Mouse (Mus musculus) CH12.LX (cell line): Measurements from ENCODE around the gene Slc4a7. TPM values are rescaled to one million over a fixed set of nuclear protein-coding genes. Genes with fewer than 3 reads are reported as not detected.

Source experiments
- DNase-seq: peaks from one replicate; pipeline ENCODE4 v3.0.0-alpha.2; 2013; ENCODE audit errors: extremely low read depth
- H3K27ac ChIP-seq: 2 replicates; pipeline ENCODE4 v1.5.1; 2012; ENCODE audit warnings: low read depth, mild to moderate bottlenecking, control low read depth, moderate library complexity; ENCODE audit not compliant: insufficient read depth
- H3K27me3 ChIP-seq: replicated peaks from 2 replicates; pipeline ENCODE3; 2012; ENCODE audit warnings: inconsistent platforms
- H3K36me3 ChIP-seq, 2 experiments: replicated peaks in 1 of 2; 2 replicates each; pipeline versions ENCODE3 to v1.6.1; 2012; ENCODE audit warnings: inconsistent platforms in 1 of 2, low read length in 1 of 2, mild to moderate bottlenecking in 1 of 2, mixed read lengths in 1 of 2, moderate library complexity in 1 of 2; ENCODE audit not compliant: control insufficient read depth in 1 of 2, insufficient read depth in 1 of 2
- H3K4me1 ChIP-seq, 2 experiments: 2 replicates each; pipeline ENCODE4 v1.6.1; 2012; ENCODE audit warnings: inconsistent platforms in 1 of 2, moderate library complexity in 1 of 2; ENCODE audit not compliant: insufficient read depth in 2 of 2, control insufficient read depth in 1 of 2
- H3K4me2 ChIP-seq: 2 replicates; pipeline ENCODE4 v1.6.1; 2012; ENCODE audit warnings: low read depth, mild to moderate bottlenecking, control low read depth; ENCODE audit not compliant: poor library complexity, insufficient read depth, severe bottlenecking
- H3K4me3 ChIP-seq, 3 experiments: fragments of 150-350 bp in 1 of 3; sonication (generic) in 1 of 3; replicated peaks in 1 of 3; 2 replicates each; pipeline versions ENCODE3 to v1.5.1; 2011 to 2012; ENCODE audit warnings: low read depth in 2 of 3, low read length in 2 of 3, mild to moderate bottlenecking in 2 of 3, moderate library complexity in 2 of 3, control low read depth in 1 of 3, improper control_type of control experiment in 1 of 3, inconsistent platforms in 1 of 3, mixed read lengths in 1 of 3; ENCODE audit not compliant: poor library complexity in 1 of 3
- H3K79me2 ChIP-seq: replicated peaks from 2 replicates; pipeline ENCODE4 v1.6.1; 2012; ENCODE audit warnings: mild to moderate bottlenecking, moderate library complexity; ENCODE audit not compliant: control insufficient read depth, poor library complexity, insufficient read depth, severe bottlenecking; ENCODE audit errors: extremely low read depth
- H3K9ac ChIP-seq: 2 replicates; pipeline ENCODE4 v1.6.1; 2012; ENCODE audit warnings: low read depth, mild to moderate bottlenecking, control low read depth, moderate library complexity; ENCODE audit not compliant: insufficient read depth
- H3K9me3 ChIP-seq: replicated peaks from 2 replicates; pipeline ENCODE3; 2012; ENCODE audit warnings: low read length, inconsistent platforms, mixed read lengths
- BHLHE40 ChIP-seq: IDR thresholded peaks from 2 replicates; pipeline ENCODE4 v1.6.1; 2011; ENCODE audit warnings: mild to moderate bottlenecking, low read depth, low read length, improper control_type of control experiment
- CHD1 ChIP-seq: IDR thresholded peaks from 2 replicates; pipeline ENCODE4 v1.6.1; 2012; ENCODE audit warnings: low read depth, low read length, improper control_type of control experiment, inconsistent platforms
- CHD2 ChIP-seq: IDR thresholded peaks from 2 replicates; pipeline ENCODE4 v1.6.1; 2011; ENCODE audit warnings: low read length, improper control_type of control experiment
- CTCF ChIP-seq, 2 experiments: IDR thresholded peaks in 1 of 2; conservative IDR thresholded peaks in 1 of 2; 2 replicates each; pipeline ENCODE4 v1.5.1; 2011 to 2012; ENCODE audit warnings: low read depth in 2 of 2, low read length in 2 of 2, improper control_type of control experiment in 1 of 2, inconsistent platforms in 1 of 2, mild to moderate bottlenecking in 1 of 2, moderate library complexity in 1 of 2
- E2F4 ChIP-seq: IDR thresholded peaks from 2 replicates; pipeline ENCODE4 v1.6.1; 2011; ENCODE audit warnings: low read depth, low read length, improper control_type of control experiment; ENCODE audit not compliant: insufficient replicate concordance
- ELF1 ChIP-seq: IDR thresholded peaks from 2 replicates; pipeline ENCODE4 v1.6.1; 2014; ENCODE audit warnings: low read depth, mild to moderate bottlenecking, inconsistent platforms, low read length, improper control_type of control experiment
- EP300 ChIP-seq: IDR thresholded peaks from 2 replicates; pipeline ENCODE4 v1.6.1; 2011; ENCODE audit warnings: low read length, improper control_type of control experiment
- ETS1 ChIP-seq: conservative IDR thresholded peaks from 2 replicates; pipeline ENCODE4 v1.6.1; 2012; ENCODE audit warnings: low read depth, mild to moderate bottlenecking, inconsistent platforms, low read length, improper control_type of control experiment, moderate library complexity
- GABPA ChIP-seq: IDR thresholded peaks from 2 replicates; pipeline ENCODE4 v1.6.1; 2012; ENCODE audit warnings: low read depth, low read length, improper control_type of control experiment, inconsistent platforms; ENCODE audit not compliant: insufficient replicate concordance
- HCFC1 ChIP-seq: IDR thresholded peaks from 2 replicates; pipeline ENCODE4 v1.6.1; 2012; ENCODE audit warnings: low read depth, mild to moderate bottlenecking, inconsistent platforms, low read length, improper control_type of control experiment
- IRF4 ChIP-seq: IDR thresholded peaks from 2 replicates; pipeline ENCODE4 v1.6.1; 2014; ENCODE audit warnings: low read depth, mild to moderate bottlenecking, inconsistent platforms, low read length, improper control_type of control experiment
- JUN ChIP-seq: IDR thresholded peaks from 2 replicates; pipeline ENCODE4 v1.6.1; 2011; ENCODE audit warnings: low read depth, mild to moderate bottlenecking, low read length, improper control_type of control experiment, moderate library complexity; ENCODE audit not compliant: insufficient read depth
- JUND ChIP-seq: conservative IDR thresholded peaks from 2 replicates; pipeline ENCODE4 v1.6.1; 2011; ENCODE audit warnings: low read depth, low read length, improper control_type of control experiment
- KAT2A ChIP-seq: IDR thresholded peaks from 2 replicates; pipeline ENCODE4 v1.6.1; 2012; ENCODE audit warnings: low read length, improper control_type of control experiment, inconsistent platforms; ENCODE audit not compliant: insufficient replicate concordance
- MAFK ChIP-seq: IDR thresholded peaks from 2 replicates; pipeline ENCODE4 v1.6.1; 2011; ENCODE audit warnings: low read length, improper control_type of control experiment; ENCODE audit not compliant: insufficient replicate concordance
- MAX ChIP-seq: IDR thresholded peaks from 2 replicates; pipeline ENCODE4 v1.6.1; 2011; ENCODE audit warnings: low read length, improper control_type of control experiment
- MAZ ChIP-seq: IDR thresholded peaks from 2 replicates; pipeline ENCODE4 v1.6.1; 2012; ENCODE audit warnings: low read depth, mild to moderate bottlenecking, inconsistent platforms, low read length, improper control_type of control experiment, moderate library complexity
- MEF2A ChIP-seq: IDR thresholded peaks from 2 replicates; pipeline ENCODE4 v1.6.1; 2014; ENCODE audit warnings: low read depth, mild to moderate bottlenecking, inconsistent platforms, low read length, improper control_type of control experiment, borderline replicate concordance
- MXI1 ChIP-seq: IDR thresholded peaks from 2 replicates; pipeline ENCODE4 v1.6.1; 2011; ENCODE audit warnings: mild to moderate bottlenecking, low read depth, low read length, improper control_type of control experiment
- MYC ChIP-seq: IDR thresholded peaks from 2 replicates; pipeline ENCODE4 v1.6.1; 2011; ENCODE audit warnings: low read depth, mild to moderate bottlenecking, improper control_type of control experiment, low read length
- NELFE ChIP-seq: IDR thresholded peaks from 2 replicates; pipeline ENCODE4 v1.6.1; 2011; ENCODE audit warnings: low read depth, low read length, improper control_type of control experiment
- NRF1 ChIP-seq: IDR thresholded peaks from 2 replicates; pipeline ENCODE4 v1.6.1; 2014; ENCODE audit warnings: low read depth, mild to moderate bottlenecking, inconsistent platforms, low read length, improper control_type of control experiment, moderate library complexity
- PAX5 ChIP-seq: IDR thresholded peaks from 2 replicates; pipeline ENCODE4 v1.6.1; 2012; ENCODE audit warnings: low read length, inconsistent platforms, mixed read lengths
- POLR2A ChIP-seq: IDR thresholded peaks from 2 replicates; pipeline ENCODE4 v1.6.1; 2011; ENCODE audit warnings: low read depth, mild to moderate bottlenecking, improper control_type of control experiment, low read length
- POLR2AphosphoS2 ChIP-seq: IDR thresholded peaks from 2 replicates; pipeline ENCODE4 v1.6.1; 2011; ENCODE audit warnings: low read depth, low read length, improper control_type of control experiment
- RAD21 ChIP-seq: IDR thresholded peaks from 2 replicates; pipeline ENCODE4 v1.6.1; 2011; ENCODE audit warnings: low read depth, mild to moderate bottlenecking, low read length, improper control_type of control experiment, moderate library complexity
- RCOR1 ChIP-seq: conservative IDR thresholded peaks from 2 replicates; pipeline ENCODE4 v1.6.1; 2012; ENCODE audit warnings: low read depth, mild to moderate bottlenecking, inconsistent platforms, low read length, improper control_type of control experiment
- SIN3A ChIP-seq: IDR thresholded peaks from 2 replicates; pipeline ENCODE4 v1.6.1; 2012; ENCODE audit warnings: low read length, improper control_type of control experiment, inconsistent platforms
- SMC3 ChIP-seq: IDR thresholded peaks from 2 replicates; pipeline ENCODE4 v1.6.1; 2011; ENCODE audit warnings: low read depth, low read length, improper control_type of control experiment
- TBP ChIP-seq: conservative IDR thresholded peaks from 2 replicates; pipeline ENCODE4 v1.6.1; 2011; ENCODE audit warnings: low read depth, low read length, improper control_type of control experiment
- TCF12 ChIP-seq: IDR thresholded peaks from 2 replicates; pipeline ENCODE4 v1.6.1; 2014; ENCODE audit warnings: low read depth, mild to moderate bottlenecking, inconsistent platforms, low read length, improper control_type of control experiment
- UBTF ChIP-seq: IDR thresholded peaks from 2 replicates; pipeline ENCODE4 v1.6.1; 2012; ENCODE audit warnings: low read depth, mild to moderate bottlenecking, inconsistent platforms, low read length, improper control_type of control experiment, moderate library complexity
- USF1 ChIP-seq: IDR thresholded peaks from 2 replicates; pipeline ENCODE4 v1.6.1; 2014; ENCODE audit warnings: low read depth, mild to moderate bottlenecking, inconsistent platforms, low read length, improper control_type of control experiment
- USF2 ChIP-seq: conservative IDR thresholded peaks from 2 replicates; pipeline ENCODE4 v1.6.1; 2011; ENCODE audit warnings: low read depth, low read length, improper control_type of control experiment
- ZC3H11A ChIP-seq: IDR thresholded peaks from 2 replicates; pipeline ENCODE4 v1.6.1; 2012; ENCODE audit warnings: low read depth, mild to moderate bottlenecking, inconsistent platforms, low read length, improper control_type of control experiment
- ZKSCAN1 ChIP-seq: IDR thresholded peaks from 2 replicates; pipeline ENCODE4 v1.6.1; 2012; ENCODE audit warnings: low read depth, inconsistent platforms, low read length, improper control_type of control experiment, borderline replicate concordance
- ZMIZ1 ChIP-seq: IDR thresholded peaks from 2 replicates; pipeline ENCODE4 v1.6.1; 2012; ENCODE audit warnings: low read depth, mild to moderate bottlenecking, inconsistent platforms, low read length, improper control_type of control experiment
- ZNF384 ChIP-seq: IDR thresholded peaks from 2 replicates; pipeline ENCODE4 v1.6.1; 2012; ENCODE audit warnings: low read depth, low read length, improper control_type of control experiment, inconsistent platforms
- dilution Hi-C: fragments of 300-500 bp; cut with MboI; formaldehyde crosslinking; loops from 2 replicates; pipeline ENCODE4 v1.14.3; 2020; ENCODE audit warnings: low sequenced_read_pairs; ENCODE audit not compliant: extremely low pct_unique_long_range_greater_than_20kb, extremely low pct_ligation_motif_present
- in situ Hi-C: fragments of 300-500 bp; cut with MboI; formaldehyde crosslinking; loops from 3 replicates; pipeline ENCODE4 v1.14.3; 2019; ENCODE audit warnings: low sequenced_read_pairs, low pct_ligation_motif_present, low pct_unique_long_range_greater_than_20kb, mixed read lengths
- polyA plus RNA-seq: library from polyadenylated mRNA; unstranded; fragments of >175 nt; gene quantifications from 2 replicates; pipeline ENCODE4 v1.2.1, GENCODE M21; 2012; ENCODE audit warnings: low read depth; ENCODE audit not compliant: insufficient read length
- total RNA-seq, 2 experiments: library from RNA; depleted of rRNA; stranded (reverse); fragments of 300-350 nt in 1 of 2; fragments of >200 nt in 1 of 2; gene quantifications; 2 replicates each; pipeline ENCODE4 v1.2.3; 2012 to 2014

Gene Slc4a7
- total and polyA plus RNA-seq, 3 experiments, result 13.6 to 19.0 (median 17.6) TPM

GRCm38 (mm10) chr14:14702399-14703345 lies 593 bp downstream of the Slc4a7 start:
- no peaks in the 10 kb centered on the region for H3K9me3 ChIP-seq
- peak overlapping the region; percentile 64 to 97 (median 87) for H3K4me3 ChIP-seq
- in situ Hi-C loops, result no loop called here
- H3K79me2 ChIP-seq, result peaks cover 2% of the 10 kb centered on the region; the same call in 1 of the 2 replicates
- peak; percentile 97 for DNase-seq
- peaks cover 0 to 3% of the 10 kb centered on the region in 2 experiments for H3K36me3 ChIP-seq
- no peaks in the 10 kb centered on the region for H3K27me3 ChIP-seq
- TF ChIP-seq USF1 (no peak), MAZ (0 out of 2 replicates have a peak, but pooled peaks have one; percentile 38), CTCF (conservative IDR thresholded peaks at IDR 0.05 in 1 of 2, IDR thresholded peaks at IDR 0.05 in 1 of 2; ENCODE audit: low read depth in 2 of 2, low read length in 2 of 2) (no peak), UBTF (no peak), ZC3H11A (no peak), E2F4 (no peak), RAD21 (no peak), MYC (peak; percentile 81), ZMIZ1 (peak; percentile 73), NRF1 (no peak), ELF1 (peak; percentile 36; the same call in 1 of the 2 replicates), PAX5 (no peak), SMC3 (no peak), MXI1 (peak; percentile 57), TCF12 (peak; percentile 68), IRF4 (peak; percentile 42; the same call in 1 of the 2 replicates), GABPA (no peak), JUND (no peak), NELFE (peak; percentile 80), MEF2A (no peak), KAT2A (no peak), POLR2AphosphoS2 (peak; percentile 68; the same call in 1 of the 2 replicates), POLR2A (peak; percentile 86), USF2 (no peak), RCOR1 (no peak), ZNF384 (no peak), CHD2 (peak; percentile 79; the same call in 1 of the 2 replicates), MAX (peak; percentile 96), BHLHE40 (no peak), EP300 (no peak), SIN3A (0 out of 2 replicates have a peak, but pooled peaks have one; percentile 2), ZKSCAN1 (no peak), ETS1 (no peak), CHD1 (no peak), MAFK (no peak), HCFC1 (no peak; the same call in 1 of the 2 replicates), JUN (no peak), TBP (peak; percentile 77)
- TF ChIP-seq, all 38 proteins: peak for 14
- dilution Hi-C loops, result no loop called here
- Histone ChIP-seq H3K4me2 (peak overlapping the region; percentile 65), H3K27ac (0 out of 2 replicates have a peak overlapping the region, but pooled peaks have one; percentile 53), H3K9ac (peak overlapping the region; percentile 72), H3K4me1 (peaks cover 3 to 36% of the 10 kb centered on the region in 2 experiments; a peak in 3 of 4 replicates)
